Mouse (Mus musculus) brain, adult 10 weeks (tissue): ENCODE measurements around the gene Ccdc92b. TPM values are rescaled to one million over a fixed set of nuclear protein-coding genes. Genes with fewer than 3 reads are reported as not detected.

Experiments
- polyA plus RNA-seq: library from polyadenylated mRNA; stranded (reverse); fragments of 350-450 nt; fragmentation: Illumina TruSeq; extraction: RNeasy Lipid Tissue Mini Kit (QIAGEN cat#74804); gene quantifications from one replicate; pipeline ENCODE4 v1.2.3, GENCODE M21; 2015; ENCODE audit warnings: low read depth, low replicate concordance

The Ccdc92b gene
- 17.3 TPM for polyA plus RNA-seq

DNA sequence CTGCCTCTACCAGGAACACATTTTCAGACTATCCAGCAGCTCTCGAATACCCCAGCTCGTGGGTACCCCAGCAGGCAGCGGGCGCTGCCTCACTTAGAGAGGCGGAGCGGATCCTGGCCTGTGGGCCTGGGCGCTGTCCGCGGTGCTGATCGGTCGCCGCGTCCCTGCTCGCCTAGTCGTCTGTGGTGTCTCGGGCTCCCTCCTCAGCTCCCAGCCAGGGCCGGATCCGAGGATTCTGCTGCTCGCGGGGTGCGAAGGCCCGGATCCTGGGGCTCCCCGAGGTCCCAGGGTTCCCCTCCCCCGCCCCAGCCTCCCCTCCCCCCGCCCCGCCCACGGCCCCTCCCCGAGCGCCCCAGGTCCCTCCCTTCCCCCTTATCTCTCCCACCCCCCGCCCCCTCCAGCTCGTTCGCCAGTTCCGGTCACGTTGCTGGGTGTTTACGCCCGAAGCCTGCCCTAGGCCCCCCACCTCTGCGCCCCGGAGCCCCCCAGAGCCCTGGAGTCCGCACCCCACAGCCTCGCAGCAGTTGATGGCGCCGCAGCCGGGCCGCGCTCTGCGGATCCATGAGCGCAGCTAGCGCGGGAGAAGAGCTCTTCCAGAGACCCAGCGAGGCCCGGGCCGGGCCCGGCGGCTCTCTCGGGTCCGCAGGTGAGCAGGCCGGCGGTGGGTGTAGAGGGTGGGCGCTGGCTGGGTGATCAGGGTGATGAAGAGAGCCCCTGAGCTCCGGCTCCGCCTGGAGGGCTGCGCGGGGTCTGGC, at the start of gene Ccdc92b:
Gene Ccdc92b (plus strand): TSS at position 405 of the 755 bp plus-strand sequence.

DNA sequence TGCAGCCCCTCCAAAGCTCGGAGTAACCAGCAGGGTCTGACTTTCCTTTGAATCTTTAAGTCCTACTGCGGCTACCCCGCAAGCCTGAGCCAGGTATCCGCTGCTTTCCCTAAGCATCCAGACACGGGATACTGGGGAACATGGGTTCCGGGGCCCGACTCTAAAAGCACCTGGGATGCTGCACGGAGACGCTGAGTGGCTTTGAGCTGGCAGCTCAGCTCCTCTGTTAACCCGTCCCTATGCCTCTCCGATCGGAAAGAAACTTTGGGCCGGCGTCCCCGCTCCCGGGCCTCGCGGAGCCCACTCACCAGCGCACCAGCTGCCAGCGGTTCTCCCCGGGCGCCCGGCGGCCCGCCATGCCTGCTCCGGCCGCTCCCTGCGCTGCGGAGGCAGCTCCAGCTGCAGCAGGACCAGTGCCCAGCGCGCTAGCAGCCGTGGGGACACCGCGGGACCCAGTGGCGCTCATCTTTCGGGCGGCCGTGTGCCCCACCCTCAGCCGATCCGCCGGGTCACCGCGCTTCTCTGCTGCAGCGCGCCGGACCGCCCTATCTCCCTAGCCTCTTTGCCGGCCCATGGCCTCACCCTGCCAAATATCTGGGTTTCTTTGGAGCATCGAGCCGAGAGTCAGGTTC, 8.7 kb upstream of the Ccdc92b start, which contains the start of gene Rap1gap2:
Gene Rap1gap2 (minus strand): TSS at position 371 of the 632 bp plus-strand sequence.

DNA sequence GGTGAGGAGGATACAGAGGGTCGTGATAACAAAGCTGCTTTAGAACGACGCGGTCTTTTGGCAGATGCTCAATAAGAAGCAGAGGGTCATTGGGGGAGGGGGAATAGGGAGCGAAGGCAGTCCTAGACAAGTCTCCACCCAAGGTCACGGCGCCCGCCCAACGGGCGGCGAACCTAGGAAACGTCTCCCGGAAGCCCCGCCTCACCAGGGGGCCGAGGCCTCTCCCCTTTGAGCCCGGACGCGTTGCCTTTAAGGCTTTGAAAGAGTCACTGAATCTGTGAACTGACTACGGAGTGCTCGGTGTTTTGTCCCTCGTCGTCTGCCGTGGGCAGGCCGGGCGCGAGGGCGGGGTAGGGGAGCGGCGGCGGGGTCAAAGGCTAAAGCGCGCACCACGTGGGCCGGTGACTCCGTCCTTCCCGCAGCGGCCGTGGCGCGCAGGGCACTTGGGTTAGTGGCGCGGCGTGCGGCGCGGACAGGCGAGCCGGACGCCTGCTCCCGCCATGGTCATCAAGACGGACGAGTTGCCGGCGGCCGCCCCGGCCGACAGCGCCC, 29.8 kb downstream of the Ccdc92b start, which contains the start of gene Cluh:
Gene Cluh (plus strand): TSS at position 401 of the 552 bp plus-strand sequence.

Other genes starting within 250 kb of the Ccdc92b start
- gene Rap1gap2, start 8.7 kb upstream of the Ccdc92b start, polyA plus RNA-seq, result 96.1 TPM
- gene Cluh, start 29.9 kb downstream of the Ccdc92b start, polyA plus RNA-seq, result 43.6 TPM
- 248 TPM for gene Pafah1b1, start 105.1 kb downstream of the Ccdc92b start, polyA plus RNA-seq
- 14.3 TPM for gene Mettl16, start 151.2 kb downstream of the Ccdc92b start, polyA plus RNA-seq
- 16.5 TPM for gene Mnt, start 211.3 kb downstream of the Ccdc92b start, polyA plus RNA-seq